Mouse (Mus musculus) hindbrain, embryonic 15.5 days (tissue): Measurements from ENCODE around the gene Bicdl2. TPM values are rescaled to one million over a fixed set of nuclear protein-coding genes. Genes with fewer than 3 reads are reported as not detected.
A peak's percentile ranks its signal among the peaks of the same experiment; 100 is the strongest.

Experiments used
- ATAC-seq: fragments of 200-750 bp; cut with Nextera tagmentation; 2 replicates; pipeline ENCODE4 v1.8.0; 2017; ENCODE audit warnings: low read depth, moderate number of reproducible peaks, moderate TSS enrichment; ENCODE audit not compliant: low FRiP score
- H3K27ac ChIP-seq: fragments of 300-500 bp; sonication (generic); replicated peaks from 2 replicates; pipeline ENCODE4 v1.5.1; 2015; ENCODE audit warnings: mild to moderate bottlenecking, inconsistent platforms
- H3K27me3 ChIP-seq: fragments of 300-500 bp; sonication (generic); 2 replicates; pipeline ENCODE4 v1.6.1; 2015; ENCODE audit warnings: control low read depth, inconsistent platforms
- H3K36me3 ChIP-seq: fragments of 300-500 bp; sonication (generic); 2 replicates; pipeline ENCODE4 v1.6.1; 2015; ENCODE audit warnings: control low read depth, inconsistent platforms
- H3K4me1 ChIP-seq: fragments of 300-500 bp; sonication (generic); replicated peaks from 2 replicates; pipeline ENCODE4 v1.6.1; 2015; ENCODE audit warnings: control low read depth, inconsistent platforms
- H3K4me2 ChIP-seq: fragments of 300-500 bp; sonication (generic); 2 replicates; pipeline ENCODE4 v1.6.1; 2015; ENCODE audit warnings: moderate library complexity, mild to moderate bottlenecking, inconsistent platforms
- H3K4me3 ChIP-seq: fragments of 300-500 bp; sonication (generic); 2 replicates; pipeline ENCODE4 v1.5.1; 2015; ENCODE audit warnings: mild to moderate bottlenecking, inconsistent platforms
- H3K9ac ChIP-seq: fragments of 300-500 bp; sonication (generic); 2 replicates; pipeline ENCODE4 v1.6.1; 2015; ENCODE audit warnings: inconsistent platforms
- H3K9me3 ChIP-seq: fragments of 300-500 bp; sonication (generic); 2 replicates; pipeline ENCODE4 v1.6.1; 2016; ENCODE audit warnings: control low read depth, inconsistent platforms
- whole genome bisulfite sequencing: fragments of 180-500 bp; shearing (Covaris S2); methylation state at CpG from one replicate; pipeline ENCODE4 v1.1.7; 2015; 5-methylcytosine and 5-hydroxymethylcytosine counted together
- polyA plus RNA-seq: library from polyadenylated mRNA; unstranded; fragments of >200 nt; fragmentation: Nextera tagmentation; extraction: Ambion mirVana; gene quantifications from 2 replicates; pipeline ENCODE4 v1.2.1, GENCODE M21; 2015

Gene Bicdl2
- 0.13 TPM in 1 of 2 replicates, not detected in the other for polyA plus RNA-seq

DNA sequence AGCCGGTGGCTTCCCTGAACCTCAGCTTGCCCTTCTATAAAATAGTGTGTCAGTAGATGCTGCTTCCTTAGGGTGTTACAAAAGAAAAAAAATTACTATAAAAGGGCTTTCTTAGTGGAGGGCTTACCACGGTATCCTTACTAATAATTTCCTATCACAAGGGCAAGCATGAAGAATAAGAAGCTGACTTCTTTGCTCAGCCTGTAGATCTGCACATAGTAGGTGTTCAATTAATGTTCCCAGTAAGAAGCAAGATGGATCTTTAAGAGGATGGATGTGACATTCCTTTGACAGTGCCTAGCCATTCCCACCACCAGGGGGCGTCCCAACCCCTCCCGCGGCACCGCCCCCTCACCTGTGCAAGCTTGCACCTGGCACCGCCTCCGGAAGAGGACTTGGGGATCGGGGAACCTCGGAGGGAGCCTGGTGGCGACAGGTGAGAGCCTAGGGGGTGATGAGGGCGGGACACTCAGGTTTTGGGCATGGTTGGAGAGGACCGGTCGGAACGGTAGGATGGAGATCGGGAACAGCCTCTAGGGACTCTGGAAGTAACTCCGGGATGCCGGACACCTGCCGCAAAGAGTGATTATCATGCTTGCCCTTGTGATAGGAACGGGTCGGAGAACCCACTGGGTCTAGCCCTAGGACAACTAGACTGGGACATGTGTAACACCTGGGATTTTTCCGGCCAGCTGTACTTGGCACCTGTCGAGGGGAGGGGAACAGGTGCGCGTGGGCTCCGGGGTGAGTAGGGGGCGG is at the start of gene Bicdl2:
Gene Bicdl2, plus strand, starts transcription at position 390 of the 759 bp plus-strand sequence.
- Histone ChIP-seq H3K36me3 (no peaks in the 10 kb centered on the region), H3K9me3 (no peaks in the 10 kb centered on the region), H3K4me3 (0 out of 2 replicates have a peak within 1 kb of the TSS, but pooled peaks have one; percentile 4), H3K9ac (no peak within 1 kb of the TSS), H3K4me1 (peaks cover 6% of the 10 kb centered on the region; the same call in 1 of the 2 replicates), H3K27me3 (peaks cover 49% of the 10 kb centered on the region), H3K27ac (no peak within 1 kb of the TSS), H3K4me2 (no peak within 1 kb of the TSS)
- WGBS: 6% methylated on average over 27 of the region's 27 CpGs
- no peak for ATAC-seq

DNA sequence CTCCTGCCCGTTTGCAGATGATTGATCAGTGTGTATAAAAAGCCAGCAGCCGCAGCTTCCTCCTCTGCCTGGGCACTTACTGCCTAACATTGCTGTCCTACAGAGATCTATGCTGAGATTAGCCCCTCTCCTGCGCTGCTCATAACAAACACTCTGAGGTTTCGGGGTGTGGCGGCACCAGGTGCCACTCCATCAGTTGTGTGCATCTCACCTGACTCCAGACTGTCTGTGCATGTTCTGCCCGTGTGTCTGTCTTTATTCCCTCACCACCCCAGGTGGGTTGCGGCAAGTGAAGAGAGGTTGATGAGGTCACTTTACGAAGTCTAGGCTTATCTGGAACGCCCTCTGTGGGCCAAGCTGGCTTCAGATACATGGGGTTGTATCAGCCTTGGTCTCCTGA is 43.2 kb upstream of the Bicdl2 start:
- no peaks in the 10 kb centered on the region for H3K36me3 ChIP-seq
- no peak overlapping the region for H3K4me3 ChIP-seq
- H3K27ac ChIP-seq: no peak overlapping the region
- H3K9me3 ChIP-seq: no peaks in the 10 kb centered on the region
- no peak for ATAC-seq
- WGBS: 68% methylated on average over 9 of the region's 9 CpGs
- H3K4me1 ChIP-seq: no peaks in the 10 kb centered on the region
- H3K9ac ChIP-seq: no peak overlapping the region
- H3K27me3 ChIP-seq: no peaks in the 10 kb centered on the region
- no peak overlapping the region for H3K4me2 ChIP-seq

DNA sequence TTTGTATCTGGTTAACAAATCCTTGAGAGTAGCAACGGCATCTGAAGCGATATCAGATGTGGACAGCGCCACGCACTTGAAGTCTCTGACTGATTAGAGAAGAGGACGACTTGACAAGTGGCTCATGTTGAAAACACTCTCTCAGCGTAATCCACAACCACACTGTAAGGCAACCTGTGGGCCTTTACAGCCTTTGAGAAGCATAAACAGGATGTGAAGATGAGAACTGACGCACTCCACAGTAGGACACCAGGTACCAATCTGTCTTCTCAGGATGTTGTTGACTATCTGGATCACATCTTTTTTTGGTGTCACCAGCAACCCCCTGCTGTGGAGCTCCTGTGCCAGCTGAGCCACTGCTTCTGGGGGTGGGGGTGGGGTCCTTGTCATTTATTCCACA is 40.0 kb upstream of the Bicdl2 start:
- H3K27me3 ChIP-seq: no peaks in the 10 kb centered on the region
- no peak overlapping the region for H3K9ac ChIP-seq
- H3K9me3 ChIP-seq: no peaks in the 10 kb centered on the region
- H3K36me3 ChIP-seq: no peaks in the 10 kb centered on the region
- WGBS: 82% methylated on average over 7 of the region's 7 CpGs
- no peaks in the 10 kb centered on the region for H3K4me1 ChIP-seq
- H3K4me3 ChIP-seq: no peak overlapping the region
- no peak for ATAC-seq
- no peak overlapping the region for H3K27ac ChIP-seq
- no peak overlapping the region for H3K4me2 ChIP-seq

DNA sequence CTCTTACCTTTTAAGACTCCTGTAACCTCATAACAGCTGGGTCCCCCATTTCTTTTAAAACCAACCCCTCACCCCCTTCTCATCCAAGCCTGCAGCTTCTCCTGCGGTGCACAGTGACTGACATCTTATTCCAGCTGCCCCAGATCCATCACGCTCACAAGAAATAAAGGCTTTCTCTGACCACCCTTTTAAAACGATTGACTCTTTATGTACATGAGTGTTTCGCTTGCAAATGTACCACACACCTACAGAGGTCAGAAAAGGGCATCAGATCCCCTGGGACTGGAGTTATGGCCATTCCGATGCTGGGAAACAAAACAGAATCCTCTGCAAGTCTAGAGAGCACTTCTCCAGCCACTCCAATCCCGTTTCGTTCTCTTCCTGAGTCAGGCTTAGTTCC is 32.5 kb upstream of the Bicdl2 start:
- H3K27ac ChIP-seq: no peak overlapping the region
- no peak overlapping the region for H3K4me3 ChIP-seq
- H3K9ac ChIP-seq: no peak overlapping the region
- H3K9me3 ChIP-seq: no peaks in the 10 kb centered on the region
- H3K4me1 ChIP-seq: 0 out of 2 replicates have a peak, but pooled peaks cover 2% of the 10 kb centered on the region
- H3K4me2 ChIP-seq: no peak overlapping the region
- ATAC-seq: no peak
- WGBS: 37% methylated on average over 7 of the region's 7 CpGs
- no peaks in the 10 kb centered on the region for H3K27me3 ChIP-seq
- no peaks in the 10 kb centered on the region for H3K36me3 ChIP-seq

DNA sequence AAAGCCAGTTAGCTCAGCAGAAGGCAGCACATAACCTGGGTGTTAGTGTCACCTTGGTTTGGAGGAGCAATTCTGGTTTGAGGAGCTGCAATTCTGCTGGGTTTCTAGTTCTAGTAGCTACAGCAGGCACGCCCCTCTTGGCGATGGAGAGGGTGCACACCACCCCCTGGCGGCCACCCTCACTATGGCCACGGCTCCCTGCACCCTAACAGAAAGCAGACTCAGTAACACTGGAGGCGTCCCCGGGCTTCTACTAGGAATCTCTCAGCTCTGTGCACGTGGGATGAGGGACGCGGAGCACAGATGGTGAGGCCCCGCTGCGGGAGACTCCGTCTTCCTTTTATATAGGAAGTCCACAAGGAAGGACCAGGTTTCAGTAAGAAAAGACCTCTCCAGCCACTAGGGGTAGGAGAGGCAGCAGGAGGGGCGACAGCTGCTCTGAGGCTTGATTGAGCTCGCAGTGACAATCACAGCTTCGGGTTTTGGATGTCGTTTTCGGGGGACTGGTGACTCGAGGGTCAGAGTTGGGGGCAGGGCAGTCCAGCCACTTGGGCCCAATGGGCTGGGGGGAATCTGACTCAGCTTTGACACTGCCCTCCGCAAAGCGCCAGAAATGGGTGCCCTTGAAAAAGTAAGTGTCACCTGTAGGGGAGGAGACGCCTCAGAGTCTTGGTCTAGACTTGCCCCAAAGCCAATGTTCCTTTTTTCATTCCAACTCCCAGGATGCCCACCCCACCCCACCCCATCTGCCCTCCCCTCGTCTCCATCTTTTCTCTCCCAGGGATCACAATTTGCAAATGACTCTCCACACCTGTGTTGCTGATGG is 29.9 kb upstream of the Bicdl2 start:
- Histone ChIP-seq H3K9me3 (no peaks in the 10 kb centered on the region), H3K4me1 (0 out of 2 replicates have a peak, but pooled peaks cover 2% of the 10 kb centered on the region), H3K4me3 (peak overlapping the region; percentile 17; the same call in 1 of the 2 replicates), H3K36me3 (no peaks in the 10 kb centered on the region), H3K4me2 (peak overlapping the region; percentile 45), H3K27ac (no peak overlapping the region), H3K9ac (no peak overlapping the region), H3K27me3 (no peaks in the 10 kb centered on the region)
- ATAC-seq: peak; percentile 72
- 19% methylated on average over 22 of the region's 22 CpGs for WGBS

DNA sequence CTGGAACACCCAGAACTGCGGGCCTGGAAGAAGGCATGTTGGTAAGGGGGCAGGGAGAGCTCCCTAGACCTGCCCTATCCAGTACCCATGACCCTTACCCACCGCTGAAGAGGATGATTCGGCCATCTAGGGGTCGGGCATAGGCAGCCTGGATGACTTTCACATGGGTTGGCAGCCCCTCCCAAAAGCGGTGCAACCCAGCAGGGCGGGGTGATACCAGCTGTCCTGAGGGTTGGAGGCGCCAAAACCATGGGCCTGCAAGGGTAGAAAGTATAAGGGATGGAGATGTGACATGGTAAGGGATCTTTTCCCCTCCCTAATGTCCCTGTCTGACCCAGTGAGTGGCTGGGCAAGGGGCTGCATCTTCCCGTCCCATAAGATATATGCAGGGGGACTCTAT is 29.1 kb upstream of the Bicdl2 start:
- Histone ChIP-seq H3K4me3 (no peak overlapping the region), H3K27me3 (no peaks in the 10 kb centered on the region), H3K9me3 (no peaks in the 10 kb centered on the region), H3K36me3 (no peaks in the 10 kb centered on the region), H3K9ac (no peak overlapping the region), H3K4me2 (no peak overlapping the region), H3K4me1 (0 out of 2 replicates have a peak, but pooled peaks cover 2% of the 10 kb centered on the region), H3K27ac (no peak overlapping the region)
- 84% methylated on average over 8 of the region's 8 CpGs for WGBS
- ATAC-seq: no peak

DNA sequence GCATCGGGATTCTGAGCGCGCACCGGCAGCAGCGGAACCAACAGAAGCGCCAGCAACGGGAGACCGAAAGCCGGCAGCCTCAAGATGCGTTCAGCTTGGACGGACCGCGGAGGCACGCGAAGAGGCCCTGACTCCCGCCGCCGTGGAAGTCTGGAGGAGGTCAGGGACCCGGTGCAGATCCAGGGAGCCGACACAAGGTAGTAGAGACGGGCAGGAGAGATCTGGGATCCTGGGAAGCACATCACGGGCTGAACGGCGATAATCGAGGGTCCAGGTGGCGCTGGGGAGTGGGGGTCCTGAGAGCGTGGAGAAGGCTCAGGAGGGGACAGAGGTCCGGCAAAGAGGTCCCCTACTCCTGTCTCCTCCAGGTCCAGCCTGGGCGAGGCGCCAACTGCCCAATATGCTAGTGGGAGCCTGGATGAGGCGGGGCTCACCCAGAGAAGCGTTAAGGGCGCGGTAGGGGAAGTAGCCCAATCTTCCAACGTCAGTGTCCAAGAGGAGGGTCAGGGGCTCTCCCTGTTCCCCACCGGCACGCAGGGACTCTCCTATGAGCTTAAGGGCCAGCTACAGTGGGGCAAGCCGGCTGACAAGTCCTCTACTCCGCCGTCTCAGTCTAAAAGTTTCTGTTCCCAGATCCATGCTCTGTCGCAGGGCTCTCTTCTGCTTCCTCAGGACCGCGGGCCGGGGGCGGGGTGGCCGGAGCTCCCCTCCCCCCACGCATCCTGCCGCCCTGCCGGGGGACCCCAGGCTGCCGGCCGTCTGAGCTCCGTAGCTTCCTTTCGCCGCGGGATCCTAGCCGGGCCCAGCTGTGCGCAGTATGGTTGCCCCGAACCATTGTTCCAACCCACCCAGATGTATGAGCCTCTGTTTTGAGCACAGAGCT is 15.5 kb upstream of the Bicdl2 start, which contains the start of gene Mmp25:
Gene Mmp25, minus strand, starts transcription at position 665 of the 883 bp plus-strand sequence.
- WGBS: under 1% methylated on average over 58 of the region's 58 CpGs
- peak; percentile 30; the same call in 1 of the 2 replicates for ATAC-seq
- Histone ChIP-seq H3K9me3 (no peaks in the 10 kb centered on the region), H3K4me2 (peak within 1 kb of the TSS; percentile 72), H3K27ac (no peak within 1 kb of the TSS), H3K27me3 (peaks cover 33% of the 10 kb centered on the region), H3K9ac (peak within 1 kb of the TSS; percentile 28), H3K4me1 (peaks cover 11% of the 10 kb centered on the region), H3K36me3 (no peaks in the 10 kb centered on the region), H3K4me3 (peak within 1 kb of the TSS; percentile 37)

DNA sequence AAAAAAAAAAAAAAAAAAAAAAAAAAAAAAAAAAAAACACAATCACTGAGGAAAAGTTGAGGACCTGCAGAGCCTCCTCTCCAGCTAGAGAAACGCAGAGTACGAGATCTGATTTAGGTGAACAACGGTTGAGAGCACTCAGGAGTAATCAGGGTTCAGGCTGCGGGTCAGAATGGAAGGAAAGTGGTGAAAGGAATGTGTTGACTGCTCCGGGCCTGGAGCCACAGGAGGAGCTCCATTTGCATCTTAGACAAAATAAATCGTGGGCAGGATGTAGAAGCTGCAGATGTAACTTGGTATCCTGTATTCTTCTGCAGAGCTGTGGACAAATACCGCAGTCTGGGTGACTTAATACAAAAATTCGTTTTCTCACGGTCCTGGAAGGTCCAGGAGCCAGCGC is 14.4 kb upstream of the Bicdl2 start:
- H3K9ac ChIP-seq: no peak overlapping the region
- H3K36me3 ChIP-seq: no peaks in the 10 kb centered on the region
- peaks cover 33% of the 10 kb centered on the region for H3K27me3 ChIP-seq
- no peak overlapping the region for H3K4me2 ChIP-seq
- H3K4me3 ChIP-seq: no peak overlapping the region
- H3K9me3 ChIP-seq: no peaks in the 10 kb centered on the region
- no peak overlapping the region for H3K27ac ChIP-seq
- no peak for ATAC-seq
- 27% methylated on average over 10 of the region's 10 CpGs for WGBS
- H3K4me1 ChIP-seq: peaks cover 11% of the 10 kb centered on the region

DNA sequence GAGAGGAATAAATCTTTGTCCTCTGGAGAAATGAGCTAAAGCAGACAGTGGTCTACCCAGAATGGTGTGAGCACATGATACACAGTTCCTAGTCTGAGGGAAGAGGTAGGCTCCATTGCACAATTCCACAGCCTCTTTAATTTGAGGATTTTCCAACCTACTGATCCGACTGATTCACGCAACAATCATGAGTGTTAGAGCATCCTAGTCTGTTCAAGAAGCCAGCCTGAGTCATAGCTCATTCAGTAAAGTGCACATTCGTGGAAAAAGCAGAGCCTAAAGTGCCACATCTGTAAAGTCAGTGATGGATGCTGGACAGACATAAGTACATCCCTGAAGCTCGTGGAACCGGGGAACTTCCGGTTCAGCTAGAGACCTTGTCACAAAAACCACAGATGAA is 8.9 kb upstream of the Bicdl2 start:
- ATAC-seq: no peak
- Histone ChIP-seq H3K27me3 (peaks cover 11% of the 10 kb centered on the region), H3K4me1 (no peaks in the 10 kb centered on the region), H3K4me3 (no peak overlapping the region), H3K27ac (no peak overlapping the region), H3K9me3 (no peaks in the 10 kb centered on the region), H3K4me2 (no peak overlapping the region), H3K36me3 (no peaks in the 10 kb centered on the region), H3K9ac (no peak overlapping the region)
- 81% methylated on average over 6 of the region's 6 CpGs for WGBS

DNA sequence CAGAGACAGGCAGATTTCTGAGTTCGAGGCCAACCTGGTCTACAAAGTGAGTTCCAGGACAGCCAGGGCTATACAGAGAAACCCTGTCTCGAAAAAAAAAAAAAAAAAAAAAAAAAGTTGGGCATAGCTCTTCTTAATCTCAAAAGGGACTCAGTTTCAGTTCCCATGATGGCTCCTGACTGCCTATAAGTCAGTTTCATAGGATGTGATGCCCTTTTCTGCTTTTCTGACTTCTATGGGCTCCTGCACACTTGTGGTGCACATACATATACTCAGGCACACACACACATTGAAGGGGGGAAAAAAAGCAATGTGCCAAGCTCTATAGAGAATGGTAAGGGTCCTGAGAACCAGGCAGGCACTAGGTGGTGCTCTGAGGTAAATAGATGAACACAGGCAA is 7.0 kb upstream of the Bicdl2 start:
- Histone ChIP-seq H3K9me3 (no peaks in the 10 kb centered on the region), H3K4me1 (no peaks in the 10 kb centered on the region), H3K27me3 (peaks cover 4% of the 10 kb centered on the region; the same call in 1 of the 2 replicates), H3K9ac (no peak overlapping the region), H3K36me3 (no peaks in the 10 kb centered on the region), H3K4me3 (no peak overlapping the region), H3K27ac (no peak overlapping the region), H3K4me2 (no peak overlapping the region)
- 76% methylated on average over 2 of the region's 2 CpGs for WGBS
- no peak for ATAC-seq

DNA sequence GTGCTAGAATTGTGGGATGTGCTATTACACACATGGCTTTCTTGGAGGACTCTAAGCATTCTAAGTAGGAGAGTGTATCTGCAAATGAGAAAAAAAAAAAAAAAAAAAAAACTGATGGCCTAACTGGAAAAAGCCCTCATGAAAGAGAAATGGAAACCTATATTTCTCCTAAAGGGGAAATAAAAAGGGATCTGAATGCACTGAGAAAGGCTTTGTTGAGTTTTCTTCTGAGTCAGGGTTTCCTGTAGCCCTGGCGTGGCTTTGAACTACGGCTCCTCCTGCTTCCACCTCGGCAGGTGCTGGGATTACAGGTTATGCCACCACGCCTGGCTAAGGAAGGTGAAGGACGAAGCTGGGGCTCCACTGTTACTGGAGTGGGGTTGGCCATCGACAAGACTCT is 6.3 kb upstream of the Bicdl2 start:
- no peaks in the 10 kb centered on the region for H3K4me1 ChIP-seq
- H3K4me3 ChIP-seq: no peak overlapping the region
- H3K9me3 ChIP-seq: no peaks in the 10 kb centered on the region
- H3K27ac ChIP-seq: no peak overlapping the region
- no peak for ATAC-seq
- H3K36me3 ChIP-seq: no peaks in the 10 kb centered on the region
- H3K27me3 ChIP-seq: peaks cover 5% of the 10 kb centered on the region; the same call in 1 of the 2 replicates
- WGBS: 74% methylated on average over 6 of the region's 6 CpGs
- no peak overlapping the region for H3K9ac ChIP-seq
- no peak overlapping the region for H3K4me2 ChIP-seq
